Mouse (Mus musculus) liver, embryonic 16.5 days (tissue): ENCODE results near the gene Dscaml1. TPM values are rescaled to one million over a fixed set of nuclear protein-coding genes. Genes with fewer than 3 reads are reported as not detected.

Experiments
- ATAC-seq: fragments of 200-750 bp; cut with Nextera tagmentation; 2 replicates; pipeline ENCODE4 v1.8.0; 2017; ENCODE audit warnings: low read depth, mild to moderate bottlenecking, moderate number of reproducible peaks, moderate library complexity
- H3K27ac ChIP-seq: fragments of 300-500 bp; sonication (generic); 2 replicates; pipeline ENCODE4 v1.5.1; 2014; ENCODE audit warnings: mild to moderate bottlenecking, low read length
- H3K27me3 ChIP-seq: fragments of 300-500 bp; sonication (generic); 2 replicates; pipeline ENCODE4 v1.6.1; 2014; ENCODE audit warnings: low read depth, low read length, mixed read lengths; ENCODE audit not compliant: control insufficient read depth, insufficient read depth
- H3K36me3 ChIP-seq: fragments of 300-500 bp; sonication (generic); 2 replicates; pipeline ENCODE4 v1.6.1; 2014; ENCODE audit warnings: mild to moderate bottlenecking; ENCODE audit not compliant: control insufficient read depth, insufficient read depth
- H3K4me1 ChIP-seq: fragments of 300-500 bp; sonication (generic); 2 replicates; pipeline ENCODE4 v1.6.1; 2014; ENCODE audit warnings: low read depth, low read length, mixed read lengths; ENCODE audit not compliant: control insufficient read depth
- H3K4me2 ChIP-seq: fragments of 300-500 bp; sonication (generic); 2 replicates; pipeline ENCODE4 v1.6.1; 2014; ENCODE audit warnings: low read depth, low read length, mixed read lengths
- H3K4me3 ChIP-seq: fragments of 300-500 bp; sonication (generic); 2 replicates; pipeline ENCODE4 v1.5.1; 2014; ENCODE audit warnings: low read depth, mild to moderate bottlenecking, low read length
- H3K9ac ChIP-seq: fragments of 300-500 bp; sonication (generic); 2 replicates; pipeline ENCODE4 v1.6.1; 2014; ENCODE audit warnings: low read depth, low read length
- H3K9me3 ChIP-seq: fragments of 300-500 bp; sonication (generic); replicated peaks from 2 replicates; pipeline ENCODE4 v1.6.1; 2016; ENCODE audit warnings: low read length; ENCODE audit not compliant: control insufficient read depth
- WGBS: fragments of 180-500 bp; shearing (Covaris S2); extraction: QIAGEN DNeasy Blood & Tissue Kit; methylation state at CpG from one replicate; pipeline ENCODE4 v1.1.7; 2014; ENCODE audit not compliant: insufficient replicate concordance; 5-methylcytosine and 5-hydroxymethylcytosine counted together
- polyA plus RNA-seq: library from polyadenylated mRNA; unstranded; fragments of >200 nt; fragmentation: Nextera tagmentation; extraction: Ambion mirVana; gene quantifications from 2 replicates; pipeline ENCODE4 v1.2.1, GENCODE M21; 2015

Gene Dscaml1
- polyA plus RNA-seq, 1 experiment from 2014 or later: not detected

GRCm38 (mm10) chr9:45454889-45455610 lies 28.6 kb downstream of the Dscaml1 start:
- no peak overlapping the region for H3K9ac ChIP-seq
- no peaks in the 10 kb centered on the region for H3K27me3 ChIP-seq
- no peak overlapping the region for H3K27ac ChIP-seq
- 46% methylated on average over 8 of the region's 8 CpGs for WGBS
- H3K4me1 ChIP-seq: no peaks in the 10 kb centered on the region
- no peaks in the 10 kb centered on the region for H3K36me3 ChIP-seq
- no peak overlapping the region for H3K4me2 ChIP-seq
- no peak for ATAC-seq
- no peak overlapping the region for H3K4me3 ChIP-seq
- no peaks in the 10 kb centered on the region for H3K9me3 ChIP-seq

- no peak for ATAC-seq
- H3K4me1 ChIP-seq: no peaks in the 10 kb centered on the region
- 33% methylated on average over 7 of the region's 7 CpGs for WGBS
- H3K27me3 ChIP-seq: no peaks in the 10 kb centered on the region
- no peaks in the 10 kb centered on the region for H3K36me3 ChIP-seq
- H3K9ac ChIP-seq: no peak overlapping the region
- no peak overlapping the region for H3K27ac ChIP-seq
- no peaks in the 10 kb centered on the region for H3K9me3 ChIP-seq
- no peak overlapping the region for H3K4me3 ChIP-seq
- no peak overlapping the region for H3K4me2 ChIP-seq
These were observed 30.8 kb downstream of the Dscaml1 start for GRCm38 (mm10) chr9:45457200-45457599.

GRCm38 (mm10) chr9:45458363-45458762 lies 31.9 kb downstream of the Dscaml1 start:
- H3K27ac ChIP-seq: no peak overlapping the region
- no peak overlapping the region for H3K4me2 ChIP-seq
- WGBS: 51% methylated on average over 14 of the region's 14 CpGs
- H3K4me3 ChIP-seq: no peak overlapping the region
- no peak overlapping the region for H3K9ac ChIP-seq
- no peaks in the 10 kb centered on the region for H3K9me3 ChIP-seq
- no peak for ATAC-seq
- no peaks in the 10 kb centered on the region for H3K27me3 ChIP-seq
- H3K36me3 ChIP-seq: no peaks in the 10 kb centered on the region
- H3K4me1 ChIP-seq: no peaks in the 10 kb centered on the region

- Histone ChIP-seq H3K27ac (no peak overlapping the region), H3K9ac (no peak overlapping the region), H3K4me2 (no peak overlapping the region), H3K4me1 (no peaks in the 10 kb centered on the region), H3K4me3 (no peak overlapping the region), H3K36me3 (no peaks in the 10 kb centered on the region), H3K27me3 (no peaks in the 10 kb centered on the region), H3K9me3 (no peaks in the 10 kb centered on the region)
- no peak for ATAC-seq
- 52% methylated on average over 6 of the region's 6 CpGs for WGBS
These were observed 39.1 kb downstream of the Dscaml1 start for GRCm38 (mm10) chr9:45465396-45466019.

- Histone ChIP-seq H3K4me1 (no peaks in the 10 kb centered on the region), H3K27ac (no peak overlapping the region), H3K36me3 (no peaks in the 10 kb centered on the region), H3K27me3 (no peaks in the 10 kb centered on the region), H3K4me3 (no peak overlapping the region), H3K9me3 (no peaks in the 10 kb centered on the region), H3K4me2 (no peak overlapping the region), H3K9ac (no peak overlapping the region)
- no peak for ATAC-seq
- WGBS: 69% methylated on average over 10 of the region's 10 CpGs
These were observed 41.8 kb downstream of the Dscaml1 start for GRCm38 (mm10) chr9:45468235-45468634.

GRCm38 (mm10) chr9:45470746-45471471 lies 44.5 kb downstream of the Dscaml1 start:
- H3K4me3 ChIP-seq: no peak overlapping the region
- no peaks in the 10 kb centered on the region for H3K27me3 ChIP-seq
- ATAC-seq: no peak
- H3K4me2 ChIP-seq: no peak overlapping the region
- 72% methylated on average over 10 of the region's 10 CpGs for WGBS
- no peak overlapping the region for H3K27ac ChIP-seq
- no peaks in the 10 kb centered on the region for H3K4me1 ChIP-seq
- H3K9ac ChIP-seq: no peak overlapping the region
- no peaks in the 10 kb centered on the region for H3K36me3 ChIP-seq
- H3K9me3 ChIP-seq: no peaks in the 10 kb centered on the region

GRCm38 (mm10) chr9:45471691-45472090 lies 45.3 kb downstream of the Dscaml1 start:
- ATAC-seq: no peak
- H3K27me3 ChIP-seq: no peaks in the 10 kb centered on the region
- no peaks in the 10 kb centered on the region for H3K36me3 ChIP-seq
- no peak overlapping the region for H3K9ac ChIP-seq
- 27% methylated on average over 9 of the region's 9 CpGs for WGBS
- H3K4me1 ChIP-seq: no peaks in the 10 kb centered on the region
- H3K4me3 ChIP-seq: no peak overlapping the region
- H3K27ac ChIP-seq: no peak overlapping the region
- H3K4me2 ChIP-seq: no peak overlapping the region
- no peaks in the 10 kb centered on the region for H3K9me3 ChIP-seq

GRCm38 (mm10) chr9:45474874-45475273 lies 48.4 kb downstream of the Dscaml1 start:
- H3K27me3 ChIP-seq: no peaks in the 10 kb centered on the region
- H3K9ac ChIP-seq: no peak overlapping the region
- H3K4me3 ChIP-seq: no peak overlapping the region
- no peak for ATAC-seq
- no peaks in the 10 kb centered on the region for H3K36me3 ChIP-seq
- H3K9me3 ChIP-seq: no peaks in the 10 kb centered on the region
- no peak overlapping the region for H3K27ac ChIP-seq
- no peaks in the 10 kb centered on the region for H3K4me1 ChIP-seq
- H3K4me2 ChIP-seq: no peak overlapping the region

- Histone ChIP-seq H3K9me3 (no peaks in the 10 kb centered on the region), H3K27me3 (no peaks in the 10 kb centered on the region), H3K4me3 (no peak overlapping the region), H3K9ac (no peak overlapping the region), H3K4me1 (no peaks in the 10 kb centered on the region), H3K4me2 (no peak overlapping the region), H3K27ac (no peak overlapping the region), H3K36me3 (no peaks in the 10 kb centered on the region)
- no peak for ATAC-seq
- WGBS: 69% methylated on average over 9 of the region's 9 CpGs
These were observed 54.5 kb downstream of the Dscaml1 start for GRCm38 (mm10) chr9:45480936-45481335.
